Mouse (Mus musculus) kidney, adult 10 weeks (tissue): ENCODE measurements around the gene Gngt1. TPM values are rescaled to one million over a fixed set of nuclear protein-coding genes. Genes with fewer than 3 reads are reported as not detected.

Experiments
- polyA plus RNA-seq: library from polyadenylated mRNA; stranded (reverse); fragments of 350-450 nt; fragmentation: Illumina TruSeq; extraction: RNeasy Lipid Tissue Mini Kit (QIAGEN cat#74804); gene quantifications from one replicate; pipeline ENCODE4 v1.2.3, GENCODE M21; 2014; ENCODE audit warnings: low read depth, low replicate concordance

Gene Gngt1
- polyA plus RNA-seq, result not detected

DNA sequence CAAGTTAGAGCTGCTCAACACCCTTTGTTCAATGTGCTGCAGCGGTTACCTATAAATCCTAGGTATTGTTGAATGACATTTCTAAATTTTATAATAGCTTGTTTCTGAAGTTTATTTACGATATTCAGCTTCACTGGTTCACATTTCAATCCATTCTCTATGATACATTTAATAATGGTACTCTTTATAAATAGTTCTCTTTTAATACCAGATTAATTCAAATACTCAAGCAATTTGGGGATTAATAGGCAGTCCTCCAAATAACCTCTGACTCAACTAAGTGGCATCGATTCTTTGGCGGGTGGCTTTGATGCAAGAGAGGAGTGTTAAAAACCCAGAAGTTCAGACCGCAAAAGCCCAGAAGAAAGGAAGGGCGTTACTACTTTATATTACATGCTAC is at the start of gene Gngt1:
Gngt1 (plus strand) TSS at position 301 of the 400 bp plus-strand sequence.

GRCm38 (mm10) chr6:3988750-3989149 is 4.8 kb upstream of the Gngt1 start, which contains the start of gene Tfpi2:
Tfpi2 (minus strand) TSS chr6:3988919.

GRCm38 (mm10) chr6:4003890-4004306 is 10.3 kb downstream of the Gngt1 start, which contains the start of gene Gng11:
Gng11 (plus strand) TSS chr6:4003904.

Other genes with a start within 250 kb of the Gngt1 start
- 1.1 TPM for gene Calcr, start 229.1 kb upstream of the Gngt1 start, polyA plus RNA-seq
- gene Tfpi2, start 4.9 kb upstream of the Gngt1 start, polyA plus RNA-seq, result 159 TPM
- gene Gng11, start 10.1 kb downstream of the Gngt1 start, polyA plus RNA-seq, result 92.8 TPM
- 148 TPM for gene Bet1, start 93.2 kb downstream of the Gngt1 start, polyA plus RNA-seq